17 mouse cellular contexts compared by ENCODE assay signal in genomic region chr6:48205722-48206121, GRCm38 (mm10).
DNase-seq lines count a peak whose midpoint lies in the region; ATAC-seq and TF ChIP-seq lines count a peak whose summit lies in the region.
"Had no signal": no experiment of that assay in that cellular context is flagged by ENCODE, and none has a peak within 500 bp of the region (broad histone marks: within the 10 kb centered on the region; RNA-seq: fewer than 3 reads in every experiment).

No protein-coding gene starts in this region.

- POLR2A ChIA-PET in Patski (lab: Charles Lee), result no interaction called here

- no peak for TF ChIP-seq POLR2A in liver, adult 2 months (IDR thresholded peaks at IDR 0.05; ENCODE audit: extremely low read depth, insufficient read depth, low read length)
- TF ChIP-seq POLR2A in thymus, adult 2 months (IDR thresholded peaks at IDR 0.05; ENCODE audit: control insufficient read depth, extremely low read depth, insufficient read depth, low read length, poor library complexity), result no peak

- H3K36me3 ChIP-seq in liver, adult 2 months (ENCODE audit: control insufficient read depth, insufficient read depth, low read length), result no peaks in the 10 kb centered on the region
- no peaks in the 10 kb centered on the region for H3K36me3 ChIP-seq in thymus, adult 2 months (ENCODE audit: control insufficient read depth, insufficient read depth, low read length)
- H3K36me3 ChIP-seq in forebrain, embryonic 15.5 days, result no peaks in the 10 kb centered on the region
- H3K36me3 ChIP-seq: heart, embryonic 10.5 days; limb, embryonic 13.5 days; midbrain, embryonic 10.5 days had no signal

- no peak overlapping the region for H3K9ac ChIP-seq in liver, adult 2 months (ENCODE audit: low read depth, low read length)
- H3K9ac ChIP-seq in forebrain, embryonic 15.5 days (replicated peaks), result no peak overlapping the region
- H3K9ac ChIP-seq: hindbrain, embryonic 14.5 days; limb, embryonic 13.5 days had no signal

- no peaks in the 10 kb centered on the region for H3K9me3 ChIP-seq in forebrain, embryonic 15.5 days
- H3K9me3 ChIP-seq: heart, embryonic 10.5 days; limb, embryonic 13.5 days; midbrain, embryonic 10.5 days had no signal

- in situ Hi-C loops in Patski (cut with MboI; ENCODE audit: low pct_unique_long_range_greater_than_20kb), result no loop called here

- CTCF ChIA-PET in Patski (lab: Charles Lee), result no interaction called here

- no peak overlapping the region for H3K4me3 ChIP-seq in liver, adult 2 months (ENCODE audit: insufficient read depth, low read depth, low read length)
- no peak overlapping the region for H3K4me3 ChIP-seq in thymus, adult 2 months (ENCODE audit: control insufficient read depth, insufficient read depth, low read length)
- H3K4me3 ChIP-seq in forebrain, embryonic 15.5 days, result no peak overlapping the region
- H3K4me3 ChIP-seq: heart, embryonic 10.5 days; limb, embryonic 13.5 days; midbrain, embryonic 10.5 days had no signal

- H3K4me1 ChIP-seq in liver, adult 2 months (ENCODE audit: control insufficient read depth, insufficient read depth, low read length), result no peaks in the 10 kb centered on the region
- H3K4me1 ChIP-seq in thymus, adult 2 months (replicated peaks; ENCODE audit: control insufficient read depth, insufficient read depth, low read length), result no peaks in the 10 kb centered on the region
- no peaks in the 10 kb centered on the region for H3K4me1 ChIP-seq in forebrain, embryonic 15.5 days
- H3K4me1 ChIP-seq: heart, embryonic 10.5 days; limb, embryonic 13.5 days; midbrain, embryonic 10.5 days had no signal

- peak; percentile 8; the same call in 1 of the 2 replicates for TF ChIP-seq CTCF in liver, adult 2 months (IDR thresholded peaks at IDR 0.05; ENCODE audit: low read depth, low read length)
- no peak for TF ChIP-seq CTCF in thymus, adult 2 months (IDR thresholded peaks at IDR 0.05; ENCODE audit: borderline replicate concordance, control insufficient read depth, extremely low read depth, insufficient read depth, low read length, poor library complexity)
- TF ChIP-seq CTCF in Patski (IDR thresholded peaks at IDR 0.05), result peak; percentile 24

- DNase-seq in liver, adult 2 months (ENCODE audit: extremely low read depth, low read depth, low spot score), result no peak
- DNase-seq in liver, result no peak
- DNase-seq in thymus, adult 2 months, result peak; percentile 2
- no peak for DNase-seq in thymus, postnatal 0 days (ENCODE audit: low spot score)
- DNase-seq in Patski (ENCODE audit: low read depth, low spot score), result no peak
- no peak for DNase-seq in spleen, adult 12 weeks (ENCODE audit: low spot score)
- DNase-seq: cerebellum, adult 9-11 months; gastrocnemius, postnatal 14 days; heart, postnatal 10 days; kidney, adult 11 months; kidney, postnatal 10 days; right cerebral cortex, adult 18-20 months had no signal

- H3K79me2 ChIP-seq in liver, adult 2 months (ENCODE audit: control insufficient read depth, insufficient read depth, low read length), result no peaks in the 10 kb centered on the region

- H3K27ac ChIP-seq in liver, adult 2 months (replicated peaks; ENCODE audit: insufficient read depth, low read depth, low read length), result no peak overlapping the region
- no peak overlapping the region for H3K27ac ChIP-seq in thymus, adult 2 months (ENCODE audit: control insufficient read depth, insufficient read depth, low read length)
- H3K27ac ChIP-seq in forebrain, embryonic 15.5 days (replicated peaks), result no peak overlapping the region
- H3K27ac ChIP-seq: heart, embryonic 10.5 days; hindbrain, embryonic 14.5 days; limb, embryonic 13.5 days; midbrain, embryonic 10.5 days had no signal

- ATAC-seq in Patski, result no peak
- ATAC-seq in forebrain, embryonic 15.5 days (replicated peaks), result no peak

- no peaks in the 10 kb centered on the region for H3K27me3 ChIP-seq in liver, adult 2 months (ENCODE audit: control insufficient read depth, insufficient read depth, low read length)
- H3K27me3 ChIP-seq in thymus, adult 2 months (ENCODE audit: control insufficient read depth, insufficient read depth, low read length), result no peaks in the 10 kb centered on the region
- peaks cover 4% of the 10 kb centered on the region for H3K27me3 ChIP-seq in Patski
- no peaks in the 10 kb centered on the region for H3K27me3 ChIP-seq in forebrain, embryonic 15.5 days
- H3K27me3 ChIP-seq: limb, embryonic 13.5 days had no signal

- H3K4me2 ChIP-seq in forebrain, embryonic 15.5 days (replicated peaks), result no peak overlapping the region
- H3K4me2 ChIP-seq: hindbrain, embryonic 14.5 days; limb, embryonic 13.5 days had no signal

- WGBS in liver, adult 2 months, result 93% methylated on average over 5 of the region's 5 CpGs
- WGBS in thymus, adult 2 months, result 95% methylated on average over 5 of the region's 5 CpGs
- WGBS in forebrain, embryonic 15.5 days, result 93% methylated on average over 5 of the region's 5 CpGs
